Mouse (Mus musculus) cerebellum, adult 18-20 months (tissue): Measurements from ENCODE around the gene Ssr3.

Experiments used
- DNase-seq, 2 experiments: peaks; one replicate each; pipeline ENCODE4 v3.0.0; 2021

The Ssr3 gene

GRCm38 (mm10) chr3:65373594-65374182, 18.7 kb downstream of the Ssr3 start:
- DNase-seq = no peak

DNA sequence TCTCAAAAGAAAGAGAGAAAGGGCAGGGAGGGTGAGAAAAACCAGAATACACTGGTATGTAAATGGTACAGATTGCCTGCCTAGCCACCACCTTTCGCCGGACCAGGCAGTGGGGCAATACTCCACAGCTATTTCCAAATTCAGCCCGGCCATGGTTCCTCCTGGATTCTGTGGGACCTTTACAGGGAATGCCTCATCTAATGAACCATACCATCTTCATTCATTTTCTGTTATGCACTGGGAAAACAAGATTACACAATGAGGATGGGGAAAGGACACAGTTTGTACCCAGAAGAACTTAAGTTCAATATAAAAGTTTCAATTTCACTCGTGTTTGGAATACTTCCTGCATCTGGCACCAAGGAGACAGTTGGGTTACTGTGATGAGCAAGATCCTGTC, 19.9 kb downstream of the Ssr3 start:
- DNase-seq = no peak

DNA sequence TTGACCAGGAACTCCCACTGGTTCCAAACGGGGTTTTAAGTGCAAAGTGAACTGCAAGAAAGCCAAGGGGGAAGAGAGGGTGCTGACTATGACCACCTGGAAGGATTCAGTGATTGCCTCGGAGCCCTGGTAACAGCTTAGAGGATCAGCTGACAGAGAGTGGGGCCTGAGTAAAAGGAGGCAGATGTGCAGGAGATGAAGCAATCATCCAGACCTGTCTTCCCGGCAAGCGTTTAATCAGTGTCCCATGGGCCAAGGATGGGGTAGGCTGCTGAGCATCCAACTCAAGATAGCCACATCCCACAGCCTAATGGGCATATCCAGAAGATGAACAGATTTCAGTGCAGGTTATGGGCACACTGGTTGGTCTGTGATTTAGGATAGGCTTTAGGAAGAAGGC, 24.5 kb downstream of the Ssr3 start:
- DNase-seq = no peak

DNA sequence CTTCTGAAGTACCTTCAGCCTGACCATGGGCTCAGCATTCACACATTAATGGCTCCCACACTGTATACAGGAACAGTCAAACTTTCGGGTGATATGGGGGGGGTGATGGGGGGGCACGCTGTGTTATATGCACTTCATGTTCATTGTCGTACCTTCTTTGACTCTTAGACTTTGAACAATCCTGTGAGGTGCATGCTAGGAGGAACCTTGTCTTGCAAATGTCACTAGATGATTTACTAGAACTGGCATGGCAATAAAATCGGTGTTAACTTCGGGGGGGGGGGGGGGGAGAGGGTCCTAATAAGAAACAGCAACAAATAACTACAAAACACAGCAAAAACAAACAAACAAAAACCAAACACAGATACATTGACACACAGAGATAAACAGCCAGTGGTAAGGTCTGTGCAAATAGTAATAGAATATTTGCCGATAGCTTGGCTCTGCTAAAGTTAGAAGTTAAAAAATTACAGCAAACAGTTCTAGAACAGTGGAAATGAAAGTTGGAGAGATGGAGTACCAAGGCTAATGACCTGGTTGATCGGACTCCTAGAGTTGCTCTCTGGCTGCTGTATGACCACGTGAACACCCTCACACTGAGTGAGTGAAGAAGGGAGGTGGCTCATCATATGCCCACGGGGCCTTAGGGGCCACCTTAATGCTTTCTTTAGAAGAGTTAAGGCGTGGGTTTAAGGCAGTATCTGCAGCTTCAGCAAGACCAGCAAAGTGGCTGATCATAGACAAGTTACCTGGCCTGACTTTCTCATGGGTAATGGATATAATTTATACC, 26.3 kb downstream of the Ssr3 start:
- no peak for DNase-seq

- no peak for DNase-seq
Measured at GRCm38 (mm10) chr3:65365184-65365583, 27.2 kb downstream of the Ssr3 start.

DNA sequence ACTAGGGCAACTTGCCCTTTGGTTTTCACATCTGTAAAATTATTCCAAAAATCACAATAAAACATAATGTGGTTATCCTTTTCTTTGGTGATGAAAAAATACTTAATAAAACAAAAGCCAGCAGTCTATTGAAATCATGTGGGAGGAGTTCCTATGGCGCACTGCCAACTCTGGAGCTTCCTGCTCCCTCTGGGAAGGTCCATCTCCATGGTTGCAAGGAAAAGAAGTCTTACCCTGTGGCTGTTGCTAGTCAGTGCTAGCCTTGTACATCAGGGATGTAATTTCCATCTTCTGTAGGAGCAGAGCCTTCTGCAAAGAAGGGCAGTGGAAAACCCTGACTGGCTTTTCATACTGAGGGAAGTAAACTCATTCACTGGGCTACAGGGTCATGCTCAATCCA, 29.0 kb downstream of the Ssr3 start:
- no peak for DNase-seq

DNA sequence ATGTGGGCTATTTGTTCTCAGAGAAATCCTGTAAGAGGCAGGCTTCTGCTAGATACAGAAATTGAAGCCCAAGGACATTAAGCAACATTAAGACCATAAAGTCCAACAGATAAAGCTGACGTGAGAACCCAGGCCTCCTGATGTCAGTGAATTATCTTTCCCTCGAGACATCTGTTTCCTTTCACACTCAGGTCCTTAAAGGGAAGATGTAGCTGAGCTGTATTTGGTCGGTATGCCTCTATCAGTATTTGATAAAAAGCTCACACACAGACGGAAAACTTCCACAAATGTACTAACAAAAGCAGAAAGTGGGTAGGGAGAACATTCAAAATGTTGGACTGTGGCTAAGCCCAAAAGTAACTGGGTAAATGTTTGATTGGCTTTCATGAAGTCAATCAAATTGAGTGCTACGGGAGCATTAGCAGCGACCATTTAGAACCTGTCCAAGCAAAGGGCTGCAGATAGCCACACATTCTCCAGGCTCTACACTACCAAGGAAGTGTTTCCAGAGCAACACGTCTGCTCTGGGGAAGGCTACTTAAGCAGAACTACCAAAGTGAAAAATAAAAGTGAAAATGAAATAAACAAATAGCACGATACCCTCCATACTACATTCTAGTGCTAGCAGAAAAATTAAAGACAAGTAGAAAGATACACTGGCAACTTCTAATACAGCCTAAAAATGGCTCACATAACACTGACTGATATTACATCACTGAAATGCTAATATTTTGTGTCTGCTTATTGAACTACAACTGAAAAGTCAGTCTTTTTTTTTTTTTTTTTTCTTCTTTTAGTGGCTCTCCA, 32.1 kb downstream of the Ssr3 start:
- DNase-seq = no peak

DNA sequence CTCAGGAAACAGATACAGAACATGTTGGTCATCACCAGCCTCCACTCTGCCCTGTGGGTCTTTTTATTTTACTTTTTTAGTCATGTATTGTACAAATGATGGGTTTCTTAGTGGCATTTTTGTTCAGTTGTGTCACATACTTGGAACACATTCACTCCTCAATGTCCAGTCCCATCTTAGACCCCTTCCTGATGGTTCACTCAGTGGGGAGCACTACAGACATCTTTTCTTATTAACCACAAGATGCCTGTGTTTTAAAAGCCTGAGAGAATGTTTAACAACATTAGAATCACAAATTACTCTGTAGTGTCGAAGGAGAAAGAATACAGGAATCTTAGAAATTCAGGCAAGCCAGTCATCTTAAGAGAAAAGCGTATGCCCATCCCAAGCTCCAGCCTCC, 33.6 kb downstream of the Ssr3 start:
- DNase-seq = no peak

- no peak for DNase-seq
Measured at GRCm38 (mm10) chr3:65358275-65358674, 34.1 kb downstream of the Ssr3 start.

DNA sequence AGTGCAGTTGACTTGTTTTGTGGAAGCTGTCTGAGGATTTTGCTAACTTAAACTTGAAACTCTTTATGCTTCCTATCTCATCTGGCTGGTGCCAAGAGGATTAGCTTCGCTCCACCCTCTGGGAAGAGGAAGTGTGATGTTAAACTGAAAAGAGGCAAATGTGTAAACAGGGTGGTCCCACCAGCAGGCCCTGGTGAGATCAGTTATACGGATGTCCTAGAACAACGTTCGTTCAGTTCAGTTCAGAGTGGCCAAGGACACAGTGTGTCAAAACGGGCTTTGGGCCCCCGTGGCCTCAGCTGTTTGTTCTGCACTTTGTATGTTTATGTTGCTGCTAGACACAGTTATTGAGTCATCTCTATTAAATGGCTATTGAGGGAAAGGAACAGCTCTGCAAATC, 36.9 kb downstream of the Ssr3 start:
- no peak for DNase-seq

GRCm38 (mm10) chr3:65353263-65354037, 39.0 kb downstream of the Ssr3 start:
- no peak for DNase-seq

DNA sequence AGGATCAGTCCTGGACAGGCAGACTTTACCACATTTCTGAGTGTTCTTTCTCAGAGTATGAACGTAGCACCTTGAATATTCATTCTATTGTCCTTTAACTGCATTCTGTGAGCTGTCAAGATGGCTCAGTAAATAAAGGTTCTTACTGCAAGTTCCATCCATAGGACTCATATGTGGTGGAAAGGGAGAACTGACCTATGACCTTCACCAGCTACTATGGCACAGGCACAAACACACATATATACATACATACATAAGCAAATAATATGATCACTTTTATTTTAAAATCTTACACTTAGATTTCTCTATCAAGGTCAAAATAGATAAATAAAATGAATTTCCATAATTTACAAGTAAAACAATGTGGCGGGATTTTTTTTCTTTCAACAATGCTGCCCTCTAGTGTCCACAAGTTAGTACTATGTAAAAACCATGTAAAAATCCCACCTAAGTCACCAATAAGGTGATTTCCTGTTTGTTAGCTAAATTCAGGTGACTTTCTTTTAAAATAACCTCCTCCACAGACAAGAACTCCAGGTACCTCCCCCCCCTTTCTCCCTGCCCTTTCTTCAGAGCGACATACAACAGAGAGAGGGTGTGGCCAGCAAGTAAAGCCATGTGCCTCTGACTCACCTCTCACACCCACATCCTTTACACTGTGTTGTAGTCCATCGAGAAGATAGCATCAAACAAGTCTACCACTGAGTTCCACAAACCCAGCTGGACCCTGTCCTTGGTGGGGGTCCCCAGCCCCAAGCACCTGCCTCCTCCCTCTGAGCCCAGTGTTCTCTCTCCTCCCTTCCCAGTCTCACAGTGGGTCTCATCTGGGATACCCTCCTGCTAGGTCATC, 39.9 kb downstream of the Ssr3 start:
- DNase-seq = peak in 1 of 2 experiments; percentile 49

- no peak for DNase-seq
Measured at GRCm38 (mm10) chr3:65346176-65346575, 46.2 kb downstream of the Ssr3 start.

DNA sequence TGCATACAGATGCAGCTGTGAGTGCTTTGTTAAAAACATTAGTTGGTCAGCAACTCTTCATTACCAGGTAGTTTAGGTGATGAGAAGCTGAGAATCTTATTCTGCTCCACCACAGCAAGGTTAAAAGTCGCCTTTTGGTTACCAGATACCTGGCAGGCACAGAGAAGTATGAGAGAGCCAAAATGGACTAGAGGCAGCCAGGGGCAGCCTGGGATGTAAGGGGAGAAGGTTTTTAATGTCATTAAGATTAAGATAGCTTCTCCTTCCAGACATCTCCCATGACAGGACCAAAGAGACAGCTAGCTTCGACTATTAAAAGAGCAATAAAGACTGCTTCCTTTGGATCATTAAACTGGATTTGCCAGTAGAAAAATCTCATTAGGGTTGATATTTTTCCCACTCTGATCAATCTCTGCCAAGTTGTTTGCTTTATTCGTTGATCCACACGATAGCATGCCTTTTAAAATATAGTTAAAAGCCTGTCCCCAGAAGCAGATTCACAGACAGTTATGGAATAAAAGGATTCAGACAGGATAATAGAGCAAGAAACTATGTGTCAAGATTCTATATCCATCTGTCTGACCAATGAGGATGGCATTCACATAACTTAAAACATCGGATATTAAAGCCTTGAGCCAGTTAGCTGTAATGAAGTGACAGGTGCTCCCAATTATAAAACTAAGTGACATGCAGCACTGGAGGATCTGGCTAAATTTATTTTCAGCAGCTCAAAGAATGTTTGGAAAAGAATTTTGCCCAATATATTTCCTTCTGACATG, 52.1 kb downstream of the Ssr3 start:
- DNase-seq = no peak

DNA sequence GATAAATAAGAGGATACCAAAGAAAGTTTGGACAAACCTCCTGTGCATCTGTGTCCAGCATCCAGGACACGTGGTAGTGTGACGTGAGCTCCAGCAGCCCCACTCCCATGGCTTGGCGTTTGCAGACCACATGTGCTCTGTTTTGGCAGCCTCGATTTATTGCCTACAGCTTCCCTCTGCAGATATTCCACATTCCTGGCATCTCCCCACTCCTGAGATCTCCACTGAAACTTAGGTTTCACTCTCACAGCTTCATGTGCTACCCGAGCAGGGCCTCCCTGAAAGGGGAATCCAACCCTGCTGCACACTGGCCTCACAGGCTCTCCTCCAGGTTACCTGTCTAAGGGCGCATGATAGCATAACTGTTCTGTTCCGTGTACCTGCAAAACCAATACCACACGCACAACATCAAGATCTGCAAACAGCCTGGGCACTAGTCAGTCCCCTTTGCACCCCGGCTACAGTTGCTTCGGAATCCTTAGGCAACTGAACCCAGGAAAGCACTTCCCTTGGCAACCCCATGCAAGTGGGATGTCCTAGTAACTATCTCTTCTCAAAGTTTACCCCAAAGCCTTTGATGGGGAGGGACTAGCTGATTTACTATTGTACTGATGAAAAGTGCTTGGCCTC, 54.5 kb downstream of the Ssr3 start:
- no peak for DNase-seq
